Mouse (Mus musculus) regulatory T cell (primary cell): Measurements from ENCODE around the gene Tspan7.

Experiments used
- in situ Hi-C: fragments of 300-600 bp; cut with MboI, MseI; formaldehyde crosslinking; loops from one replicate; pipeline ENCODE4 v1.15.1; 2025; ENCODE audit warnings: high pct_unique_total_duplicates

The Tspan7 gene

DNA sequence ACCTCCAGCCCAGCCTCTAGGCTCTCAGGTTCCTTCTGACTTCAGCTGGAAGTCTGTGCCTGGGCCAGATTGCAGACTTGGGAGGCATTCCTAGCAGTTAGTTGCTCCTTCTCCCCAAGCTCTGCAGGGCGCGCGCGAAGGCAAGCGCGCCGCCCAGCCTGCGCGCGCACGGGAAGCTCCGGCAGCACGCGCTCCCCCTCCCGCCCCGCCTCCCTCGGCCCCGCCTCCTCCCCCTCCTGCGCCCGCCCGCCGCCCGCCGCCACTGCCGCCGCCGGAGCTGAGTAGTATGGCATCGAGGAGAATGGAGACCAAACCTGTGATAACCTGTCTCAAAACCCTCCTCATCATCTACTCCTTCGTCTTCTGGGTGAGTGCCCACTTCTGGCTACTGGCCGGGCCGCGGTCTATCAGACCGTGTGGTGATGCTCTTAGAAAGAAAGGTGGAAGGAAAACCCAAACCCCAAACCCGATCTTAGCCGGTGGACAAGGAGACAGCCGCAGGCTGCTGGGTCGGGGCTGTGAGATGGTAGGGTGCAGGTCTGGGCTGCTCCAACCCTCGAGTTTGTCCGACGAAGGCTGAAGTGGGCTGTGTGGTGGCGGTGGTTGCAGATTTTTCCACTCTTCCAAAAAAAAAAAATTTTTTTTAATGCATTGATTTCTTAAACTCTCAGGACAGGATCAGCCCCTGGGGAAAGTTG is at the start of gene Tspan7:
Gene Tspan7, plus strand, starts transcription at position 287 of the 698 bp plus-strand sequence.
- in situ Hi-C loops, result no loop called here

DNA sequence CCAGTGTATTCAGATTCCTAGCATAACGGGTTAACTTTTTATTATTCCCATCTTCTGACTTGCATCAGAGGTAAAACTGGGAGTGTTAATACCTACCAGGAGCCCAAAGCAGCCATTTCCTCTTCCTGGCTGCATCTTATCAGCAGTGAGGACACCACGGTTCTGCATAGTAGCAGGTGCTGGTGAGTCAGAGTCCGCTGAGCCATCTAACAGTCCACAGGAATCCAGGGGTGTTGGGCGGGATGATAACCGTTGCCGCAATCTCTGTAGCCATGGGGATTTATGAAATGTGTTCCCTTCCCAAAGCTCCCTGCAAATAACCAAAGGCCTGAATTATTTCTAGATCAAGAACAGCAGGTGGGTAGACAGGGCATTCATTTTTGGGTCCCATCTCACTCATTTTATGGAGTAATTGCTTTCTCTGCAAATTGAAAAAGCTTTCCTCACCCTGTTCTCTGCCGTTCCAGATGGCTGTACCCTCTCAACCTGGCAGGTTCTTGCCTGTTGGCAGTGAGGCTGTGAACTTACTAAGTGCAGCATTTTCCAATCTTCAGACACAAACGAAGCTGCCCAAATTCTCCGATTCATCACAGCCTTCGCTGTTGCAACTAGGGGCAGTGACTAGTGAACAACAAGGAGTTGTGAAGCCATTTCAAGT is 35.5 kb upstream of the Tspan7 start:
- in situ Hi-C loops, result no loop called here

- in situ Hi-C loops, result no loop called here
These were observed 34.6 kb upstream of the Tspan7 start for GRCm38 (mm10) chrX:10450143-10451060.

DNA sequence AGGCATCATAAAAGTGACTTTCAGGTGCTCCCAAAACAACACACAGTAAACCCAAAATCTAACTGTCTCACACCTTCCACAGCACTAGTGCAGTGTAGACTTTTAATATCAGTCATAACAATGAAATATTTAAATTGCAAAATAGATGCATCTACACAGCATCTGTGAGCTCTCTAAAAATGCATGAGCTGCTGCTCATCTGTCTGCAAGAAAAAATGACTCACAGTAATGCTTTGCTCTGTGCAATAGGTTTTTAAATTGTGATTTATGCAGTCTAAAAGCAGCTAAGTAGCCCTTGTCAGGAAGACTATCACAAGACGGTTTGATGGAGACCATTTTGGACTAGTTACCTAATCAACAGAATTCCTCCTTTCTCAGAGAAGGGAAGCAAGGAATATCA is 31.2 kb upstream of the Tspan7 start:
- in situ Hi-C loops, result no loop called here

DNA sequence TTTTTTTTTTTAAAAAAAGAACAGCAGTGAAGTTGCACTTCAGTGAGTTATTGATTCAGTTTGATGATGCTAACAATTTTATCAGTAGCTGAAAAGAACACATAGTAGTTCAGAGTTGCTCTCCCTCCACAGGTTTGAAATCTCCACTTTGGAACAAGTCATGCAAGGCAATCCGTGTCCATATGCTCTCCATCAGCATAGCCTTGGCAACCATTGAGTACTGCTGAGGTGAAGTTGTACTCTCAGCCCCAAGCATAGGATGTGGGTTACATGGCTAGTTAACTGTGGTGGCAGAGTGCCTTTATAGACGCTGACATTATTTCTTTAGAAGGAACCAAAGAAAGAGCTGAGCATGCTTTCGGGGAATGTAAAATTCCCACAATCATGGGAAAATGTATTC is 27.7 kb upstream of the Tspan7 start:
- in situ Hi-C loops, result no loop called here

GRCm38 (mm10) chrX:10477088-10477487 is 7.9 kb upstream of the Tspan7 start:
- in situ Hi-C loops, result no loop called here

- in situ Hi-C loops, result no loop called here
These were observed 5.7 kb upstream of the Tspan7 start for GRCm38 (mm10) chrX:10479031-10479886.

DNA sequence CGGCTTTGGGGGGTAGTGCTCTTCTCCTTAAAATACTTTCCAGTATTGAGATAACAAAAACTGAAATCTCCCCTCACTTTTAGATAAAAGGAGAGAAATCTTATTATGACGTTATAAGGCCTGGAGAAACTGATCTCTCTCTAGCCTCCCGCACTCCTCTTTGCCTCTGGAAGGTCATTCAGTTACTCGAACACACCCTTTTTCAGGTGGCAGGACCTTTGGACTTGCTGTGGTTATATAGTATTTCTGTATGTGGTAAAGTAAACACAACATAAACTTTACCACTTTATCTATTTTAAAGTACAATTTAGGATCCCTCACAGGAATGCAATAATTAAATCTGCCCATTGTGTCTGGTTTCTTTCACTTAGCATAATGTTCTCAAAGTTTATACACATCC is 5.0 kb upstream of the Tspan7 start:
- in situ Hi-C loops, result no loop called here

DNA sequence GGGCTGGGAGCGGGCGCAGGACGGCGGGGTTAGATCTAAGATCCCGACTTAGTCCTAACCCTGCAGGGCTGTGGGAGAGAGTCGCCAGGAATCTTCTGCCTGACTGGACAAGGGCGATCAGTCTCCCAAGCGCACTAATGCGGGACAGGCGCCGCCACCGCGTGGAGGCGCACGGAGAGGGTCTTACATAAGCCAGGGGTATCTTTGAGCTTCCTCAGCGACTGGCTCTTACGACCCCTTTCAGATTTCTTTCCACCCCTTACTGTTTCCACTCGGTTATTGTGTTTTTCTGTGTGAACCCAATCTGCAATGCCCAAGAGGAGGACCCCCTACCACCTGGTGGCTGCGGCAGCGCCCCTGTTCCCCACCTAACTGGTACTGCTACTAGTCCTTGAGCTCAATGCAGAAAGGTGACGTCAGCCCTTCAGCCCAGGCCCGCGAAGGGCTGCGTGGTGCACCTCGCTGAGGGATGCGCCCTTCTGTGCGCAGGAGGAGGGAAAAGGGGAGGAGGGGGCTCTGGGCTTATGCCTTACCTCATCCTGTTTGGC is 780 bp downstream of the Tspan7 start:
- in situ Hi-C loops, result no loop called here

- in situ Hi-C loops, result no loop called here
These were observed 13.6 kb downstream of the Tspan7 start for GRCm38 (mm10) chrX:10498580-10498979.

GRCm38 (mm10) chrX:10502616-10503015 is 17.7 kb downstream of the Tspan7 start:
- in situ Hi-C loops, result no loop called here

DNA sequence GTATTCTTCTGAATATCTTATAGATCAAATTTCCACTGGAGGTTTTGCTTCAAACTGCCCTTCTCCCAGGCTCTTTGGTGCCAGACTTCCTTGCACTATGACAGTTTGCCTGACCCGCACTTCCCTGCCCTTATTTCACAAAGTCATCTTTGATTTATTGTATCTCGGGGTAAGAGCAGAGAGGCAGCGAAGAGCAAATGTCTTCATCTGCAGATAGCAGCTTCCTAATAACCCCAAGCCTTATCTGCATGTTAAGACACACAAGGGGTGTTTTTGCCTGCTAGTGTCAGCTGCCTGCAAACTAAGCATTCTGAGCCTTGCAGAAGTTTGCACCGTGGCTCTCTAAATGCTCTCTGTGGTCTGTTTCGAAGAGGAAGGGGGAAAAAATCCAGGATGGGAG is 29.5 kb downstream of the Tspan7 start:
- in situ Hi-C loops, result no loop called here

DNA sequence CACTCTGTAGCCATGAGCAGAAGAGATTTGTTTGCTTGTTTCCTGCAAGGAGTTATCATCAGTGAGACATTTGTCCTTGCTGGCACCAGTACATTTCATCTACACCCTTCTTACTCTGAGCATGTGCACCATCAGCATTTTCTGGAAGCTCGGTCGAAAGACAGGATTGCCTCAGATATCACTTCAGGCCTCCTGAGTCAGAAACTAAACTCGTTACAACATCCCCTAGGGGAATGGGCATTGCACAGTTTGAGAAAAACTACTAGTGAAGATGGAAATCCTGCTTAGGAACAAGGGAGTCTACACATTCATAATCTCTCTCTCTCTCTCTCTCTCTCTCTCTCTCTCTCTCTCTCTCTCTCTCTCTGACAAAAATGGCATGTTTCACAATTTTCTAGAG is 30.0 kb downstream of the Tspan7 start:
- in situ Hi-C loops, result no loop called here

- in situ Hi-C loops, result no loop called here
These were observed 31.5 kb downstream of the Tspan7 start for GRCm38 (mm10) chrX:10516448-10516847.

DNA sequence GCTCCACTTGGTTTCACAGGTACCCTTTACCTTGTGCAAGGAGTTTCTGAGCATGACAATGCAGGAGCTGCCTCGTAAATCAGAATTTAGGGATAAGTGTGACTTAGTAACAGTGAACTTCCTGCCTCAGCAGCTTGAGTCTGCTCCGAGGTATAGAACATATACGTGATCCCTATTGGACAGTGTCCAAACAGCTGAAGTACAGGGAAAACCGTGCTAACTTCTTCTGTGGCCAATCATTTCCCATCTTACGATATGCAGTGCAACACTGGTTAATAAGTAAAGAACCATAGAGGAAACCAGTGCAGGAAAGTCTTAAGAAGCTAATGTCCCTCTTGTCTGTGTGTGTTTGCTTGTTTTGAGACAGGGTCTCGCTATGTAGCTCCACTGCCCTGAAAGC is 32.0 kb downstream of the Tspan7 start:
- in situ Hi-C loops, result no loop called here

DNA sequence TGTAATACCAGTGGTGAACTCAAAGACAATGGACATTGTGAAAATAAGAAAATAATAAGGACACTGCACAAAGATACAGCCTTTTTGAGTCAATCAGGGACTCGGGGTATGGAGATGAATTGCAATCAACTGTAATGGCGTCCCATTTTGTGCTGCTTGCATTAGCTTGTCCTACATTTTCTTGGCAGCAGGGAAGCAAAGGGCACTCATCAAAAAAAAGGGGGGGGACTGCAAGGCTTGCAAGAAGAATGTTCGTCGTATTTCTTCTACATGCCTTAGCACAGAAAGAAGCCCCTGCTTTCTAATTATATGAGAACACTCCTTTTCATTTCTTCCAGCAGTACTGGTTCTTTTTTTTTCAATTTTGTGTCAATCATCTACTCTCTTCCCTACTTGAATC is 32.8 kb downstream of the Tspan7 start:
- in situ Hi-C loops, result no loop called here

- in situ Hi-C loops, result no loop called here
These were observed 33.6 kb downstream of the Tspan7 start for GRCm38 (mm10) chrX:10518510-10518909.

GRCm38 (mm10) chrX:10535450-10535849 is 50.5 kb downstream of the Tspan7 start:
- in situ Hi-C loops, result no loop called here

DNA sequence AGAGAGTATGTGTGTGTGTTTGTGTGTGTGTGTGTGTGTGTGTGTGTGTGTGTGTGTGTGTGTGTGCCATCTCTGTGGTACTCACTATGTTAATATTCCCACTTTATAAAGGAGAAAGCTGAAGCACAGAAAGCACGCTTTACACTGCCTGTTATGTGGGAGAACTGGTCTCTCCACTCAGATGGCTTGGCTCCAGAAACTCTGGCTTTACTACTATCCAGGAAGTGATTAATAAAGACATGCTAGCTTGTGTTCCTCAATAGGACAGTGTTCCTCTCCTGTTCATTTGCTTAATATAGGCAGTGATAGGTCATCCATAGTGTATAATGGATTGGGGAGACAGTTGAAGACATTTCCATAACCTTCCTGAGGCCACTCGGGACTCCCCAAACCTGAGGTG is 54.1 kb downstream of the Tspan7 start:
- in situ Hi-C loops, result no loop called here

- in situ Hi-C loops, result no loop called here
These were observed 54.7 kb downstream of the Tspan7 start for GRCm38 (mm10) chrX:10539482-10540166.

GRCm38 (mm10) chrX:10546840-10547239 is 61.9 kb downstream of the Tspan7 start:
- in situ Hi-C loops, result no loop called here
